In the genomic region with DNA sequence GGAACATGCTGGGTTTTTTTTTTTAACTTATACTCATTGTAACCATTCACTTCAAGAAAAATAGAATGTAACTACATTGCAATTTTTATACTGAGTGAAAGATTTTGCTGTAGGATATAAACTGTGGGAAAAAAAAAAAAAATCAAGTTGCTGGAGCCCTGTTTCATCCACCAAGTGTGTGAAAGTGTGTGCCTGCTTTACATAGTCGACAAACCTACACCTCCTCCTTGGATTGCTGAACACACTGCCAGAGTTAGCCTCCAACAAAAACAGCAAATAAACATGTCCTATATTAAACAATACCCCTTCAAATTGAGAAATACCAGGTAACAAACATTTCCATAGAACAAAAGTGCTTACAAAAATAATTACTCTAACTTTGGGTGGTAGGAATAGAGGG, we compare ENCODE assay signal across 26 mouse cellular contexts.
"Had no signal": no experiment of that assay in that cellular context is flagged by ENCODE, and none has a peak within 500 bp of the region (broad histone marks: within the 10 kb centered on the region; RNA-seq: fewer than 3 reads in every experiment).

No protein-coding gene starts in this region.

- H3K36me3 ChIP-seq: heart, embryonic 12.5 days; hindbrain, embryonic 10.5 days; hindbrain, embryonic 12.5 days; intestine, embryonic 15.5 days; limb, embryonic 13.5 days; limb, embryonic 15.5 days; liver, embryonic 13.5 days had no signal

- DNase-seq: gastrocnemius, postnatal 14 days; gastrocnemius, postnatal 36 days; heart, adult 18-20 months; heart, postnatal 10 days; heart, postnatal 4 days; kidney, adult 18-20 months; kidney, adult 8-10 months; kidney, postnatal 10 days; kidney, postnatal 25 days; kidney, postnatal 4 days; layer of hippocampus, adult 9-11 months; layer of hippocampus, postnatal 36 days; left cerebral cortex, postnatal 4 days; liver, embryonic 13.5 days had no signal

- H3K4me3 ChIP-seq: heart, embryonic 10.5 days; heart, embryonic 12.5 days; hindbrain, embryonic 10.5 days; hindbrain, embryonic 12.5 days; intestine, embryonic 15.5 days; limb, embryonic 13.5 days; limb, embryonic 15.5 days; liver, embryonic 13.5 days had no signal

- H3K9me3 ChIP-seq: heart, embryonic 10.5 days; heart, embryonic 12.5 days; hindbrain, embryonic 10.5 days; hindbrain, embryonic 12.5 days; intestine, embryonic 15.5 days; limb, embryonic 13.5 days; limb, embryonic 15.5 days; liver, embryonic 13.5 days had no signal

- H3K4me2 ChIP-seq: heart, embryonic 12.5 days; hindbrain, embryonic 12.5 days; hindbrain, embryonic 14.5 days; intestine, embryonic 15.5 days; limb, embryonic 13.5 days; limb, embryonic 15.5 days; liver, embryonic 11.5 days; liver, embryonic 13.5 days had no signal

- H3K4me1 ChIP-seq: heart, embryonic 10.5 days; hindbrain, embryonic 12.5 days; intestine, embryonic 15.5 days; limb, embryonic 13.5 days; limb, embryonic 15.5 days had no signal

- ATAC-seq: hindbrain, embryonic 16.5 days; inflammation-experienced regulatory T-cells, adult 6 months; intestine, embryonic 15.5 days; intestine, postnatal 0 days had no signal

- H3K27ac ChIP-seq: heart, embryonic 10.5 days; hindbrain, embryonic 10.5 days; hindbrain, embryonic 12.5 days; hindbrain, embryonic 14.5 days; intestine, embryonic 15.5 days; limb, embryonic 13.5 days; limb, embryonic 15.5 days had no signal

- H3K27me3 ChIP-seq: heart, embryonic 12.5 days; hindbrain, embryonic 12.5 days; intestine, embryonic 15.5 days; limb, embryonic 13.5 days; limb, embryonic 15.5 days; liver, embryonic 13.5 days had no signal

- H3K9ac ChIP-seq: heart, embryonic 12.5 days; hindbrain, embryonic 12.5 days; hindbrain, embryonic 14.5 days; intestine, embryonic 15.5 days; limb, embryonic 13.5 days; limb, embryonic 15.5 days; liver, embryonic 13.5 days had no signal
